In genomic region chr5:139555476-139556115, GRCm38 (mm10) we compare ENCODE assay signal across 18 mouse cellular contexts. TPM values are rescaled to one million over a fixed set of nuclear protein-coding genes. Genes with fewer than 3 reads are reported as not detected.
DNase-seq lines count a peak whose midpoint lies in the region; ATAC-seq and TF ChIP-seq lines count a peak whose summit lies in the region.
"Had no signal": no experiment of that assay in that cellular context is flagged by ENCODE, and none has a peak within 500 bp of the region (broad histone marks: within the 10 kb centered on the region; RNA-seq: fewer than 3 reads in every experiment).

No protein-coding gene starts in this region.

- no peak for TF ChIP-seq POLR2A in kidney, adult 2 months (IDR thresholded peaks at IDR 0.05; ENCODE audit: low read depth, low read length)

- no peak overlapping the region for H3K4me3 ChIP-seq in kidney, embryonic 15.5 days (replicated peaks)
- no peak overlapping the region for H3K4me3 ChIP-seq in kidney, adult 2 months (ENCODE audit: insufficient read depth, low read depth, low read length)
- H3K4me3 ChIP-seq: heart, embryonic 15.5 days; hindbrain, embryonic 13.5 days; myocyte had no signal

- no peak overlapping the region for H3K9ac ChIP-seq in kidney, embryonic 15.5 days
- H3K9ac ChIP-seq: heart, embryonic 15.5 days; lung, embryonic 14.5 days had no signal

- H3K36me3 ChIP-seq in kidney, embryonic 15.5 days = no peaks in the 10 kb centered on the region
- no peaks in the 10 kb centered on the region for H3K36me3 ChIP-seq in kidney, adult 2 months (ENCODE audit: control insufficient read depth, insufficient read depth, low read length)
- H3K36me3 ChIP-seq: heart, embryonic 15.5 days; hindbrain, embryonic 13.5 days had no signal

- peaks cover 83% of the 10 kb centered on the region for H3K4me1 ChIP-seq in kidney, embryonic 15.5 days
- H3K4me1 ChIP-seq in kidney, adult 2 months (ENCODE audit: control insufficient read depth, insufficient read depth, low read length) = no peaks in the 10 kb centered on the region

- H3K27ac ChIP-seq in kidney, embryonic 15.5 days = peak overlapping the region; percentile 92
- no peak overlapping the region for H3K27ac ChIP-seq in kidney, adult 2 months (ENCODE audit: insufficient read depth, low read depth, low read length)
- H3K27ac ChIP-seq: heart, embryonic 15.5 days had no signal

- no peak for TF ChIP-seq CTCF in kidney, adult 2 months (conservative IDR thresholded peaks at IDR 0.05; ENCODE audit: insufficient read depth, insufficient read length, low read depth, low read length)

- DNase-seq in cerebellum, postnatal 10 days = peak; percentile 29 to 38
- no peak for DNase-seq in cerebellum, adult 9-10 months
- no peak for DNase-seq in kidney, adult 2 months
- peak; percentile 14 for DNase-seq in 416B (ENCODE audit: low read depth)
- DNase-seq in embryo, embryonic 11 days = peak; percentile 40
- no peak for DNase-seq in gastrocnemius, adult 18-20 months (ENCODE audit: low spot score)
- no peak for DNase-seq in yolk sac, embryonic 10.5 days (ENCODE audit: low spot score)
- DNase-seq: adrenal gland, adult 2 months; cerebellum, adult 11-12 months; heart, adult 11 months; kidney, postnatal 14 days; layer of hippocampus, adult 9-11 months; lung, embryonic 14.5 days had no signal

- peak overlapping the region; percentile 32; the same call in 1 of the 2 replicates for H3K4me2 ChIP-seq in kidney, embryonic 15.5 days
- H3K4me2 ChIP-seq: heart, embryonic 15.5 days; lung, embryonic 14.5 days had no signal

- WGBS in kidney, embryonic 15.5 days = 4% methylated on average over 7 of the region's 7 CpGs
- WGBS in kidney, adult 2 months = 39% methylated on average over 7 of the region's 7 CpGs

- no peaks in the 10 kb centered on the region for H3K9me3 ChIP-seq in kidney, embryonic 15.5 days (replicated peaks)
- H3K9me3 ChIP-seq: heart, embryonic 15.5 days; hindbrain, embryonic 13.5 days had no signal

- peaks cover 98% of the 10 kb centered on the region for H3K27me3 ChIP-seq in kidney, embryonic 15.5 days
- H3K27me3 ChIP-seq in kidney, adult 2 months (replicated peaks; ENCODE audit: control insufficient read depth, insufficient read depth, low read length) = peaks cover 12% of the 10 kb centered on the region

- no peak for ATAC-seq in kidney, embryonic 15.5 days (replicated peaks; ENCODE audit: low FRiP score)

RNA-seq across cellular contexts. Expression of gene Uncx, which starts 12.3 kb away (rescaled TPM):
- 90.8 and 96.1 TPM in 2 replicates for polyA plus RNA-seq in kidney, embryonic 15.5 days (2015; fragmentation: Nextera tagmentation; extraction: Ambion mirVana)
- 1.1 and 1.5 TPM in 2 replicates for polyA plus RNA-seq in kidney, adult 2 months (2012; rRNA removed)
- not detected for total RNA-seq in gastrocnemius, adult 18-20 months (2021)
- total RNA-seq: adrenal gland, adult 2 months; liver, adult 2 months had no signal
- polyA plus RNA-seq: adrenal gland, adult 2 months; heart, embryonic 15.5 days; liver, adult 2 months; lung, embryonic 14.5 days; myocyte had no signal

Comparison
In these comparisons a context has a peak if more than half of its experiments do, and no peak if none do; other contexts are left out.
1. DNase-seq: peak in cerebellum, postnatal 10 days (2 of 2), 416B (single experiment) and embryo, embryonic 11 days (single experiment); none in cerebellum, adult 9-10 months (single experiment), kidney, adult 2 months (single experiment), gastrocnemius, adult 18-20 months (single experiment) and yolk sac, embryonic 10.5 days (single experiment).
2. RNA of gene Uncx, which starts 12.3 kb away (polyA plus RNA-seq): 90.8 to 96.1 TPM in kidney, embryonic 15.5 days; 1.1 to 1.5 TPM in kidney, adult 2 months; every median in the first group is over 10 times any median in the second.